Mouse (Mus musculus) G1E-ER4 (cell line): ENCODE results near the gene Kdm4a. TPM values are rescaled to one million over a fixed set of nuclear protein-coding genes. Genes with fewer than 3 reads are reported as not detected.

ENCODE experiments used
- GATA1 ChIP-seq: IDR thresholded peaks from one replicate; pipeline ENCODE4 v1.8.0; 2012; ENCODE audit warnings: low read length, inconsistent platforms
- polyA plus RNA-seq: library from polyadenylated mRNA; stranded (reverse); fragments of >175 nt; gene quantifications from 2 replicates; pipeline ENCODE4 v1.2.3, GENCODE M21; 2012

Gene Kdm4a
- 42.0 and 42.4 TPM in 2 replicates for polyA plus RNA-seq

DNA sequence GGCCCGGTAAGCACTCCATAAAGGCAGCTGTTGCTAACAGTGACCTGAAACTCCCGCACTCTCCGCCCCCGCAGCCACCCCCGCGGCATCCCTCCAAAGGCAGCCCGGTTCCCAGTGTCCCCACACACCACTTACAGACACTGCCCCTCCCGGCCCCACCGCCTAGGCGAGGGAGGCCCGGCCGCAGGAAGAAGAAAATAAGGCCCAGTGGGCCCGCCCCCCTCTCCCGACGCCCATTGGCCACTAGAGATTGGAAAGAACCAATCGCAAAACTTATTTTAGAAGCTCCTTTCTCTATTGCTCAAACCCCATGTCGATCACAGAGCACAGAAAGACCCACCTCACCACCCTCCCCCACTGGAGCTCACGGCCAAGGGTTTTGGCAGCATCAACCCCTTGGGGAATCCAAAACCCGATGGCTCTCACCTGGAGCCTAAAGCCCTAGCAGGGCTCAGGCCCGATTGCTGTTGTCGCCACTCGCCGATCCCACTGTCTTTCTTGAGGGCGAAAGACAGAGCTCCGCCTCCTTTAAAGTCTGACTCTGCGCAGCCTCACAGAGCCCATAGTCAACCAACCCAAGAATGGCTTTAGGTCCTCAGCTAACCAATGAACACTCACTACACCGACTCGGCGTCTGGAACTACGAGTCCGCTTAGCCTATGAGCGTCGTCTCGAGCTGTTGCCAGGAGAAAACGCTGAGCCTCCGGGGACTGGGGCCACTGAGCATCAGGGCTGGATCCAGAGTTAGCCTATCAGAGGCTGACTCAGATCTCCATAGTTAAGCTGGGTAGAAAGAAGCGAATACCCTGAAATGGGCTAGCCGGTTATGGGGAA is at the start of gene Kdm4a:
TSS of gene Kdm4a (minus strand) at position 577 of the 834 bp plus-strand sequence.
- TF ChIP-seq GATA1: no peak

DNA sequence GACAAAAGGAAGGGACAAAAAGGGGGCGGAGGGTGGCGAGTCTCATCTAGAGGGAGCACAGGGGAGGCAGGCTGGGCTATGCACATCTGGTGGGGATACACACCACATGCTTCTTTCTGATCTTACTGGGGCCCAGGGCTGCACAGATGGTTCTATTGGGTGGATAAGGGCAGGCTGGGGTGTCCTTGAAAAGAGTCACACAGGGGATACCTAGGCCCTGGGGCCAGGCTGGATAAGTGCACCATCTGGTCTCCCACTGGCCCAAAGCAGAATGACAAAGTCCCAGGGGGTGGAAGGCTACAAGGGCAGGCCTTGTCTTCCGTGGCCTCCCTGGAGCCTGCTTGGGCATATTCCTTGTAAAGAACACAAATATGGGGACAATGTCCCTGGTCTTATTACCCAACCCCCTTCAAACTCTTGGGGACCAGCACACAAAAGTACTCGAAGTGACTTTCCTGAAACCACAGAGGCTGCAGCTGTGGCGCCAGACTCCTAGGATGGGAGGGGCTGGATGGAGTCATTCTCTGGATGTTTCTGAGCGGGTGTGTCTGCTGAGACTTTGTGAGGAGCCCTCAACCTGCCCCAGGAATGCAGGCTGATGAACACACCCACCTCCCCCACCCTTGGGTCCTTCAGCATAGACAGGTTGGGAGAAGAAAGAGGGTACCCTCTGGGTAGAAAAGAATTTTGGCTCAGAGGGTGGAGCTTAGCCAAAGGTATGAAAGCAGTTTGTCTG is 49.4 kb upstream of the Kdm4a start:
- TF ChIP-seq GATA1: no peak

DNA sequence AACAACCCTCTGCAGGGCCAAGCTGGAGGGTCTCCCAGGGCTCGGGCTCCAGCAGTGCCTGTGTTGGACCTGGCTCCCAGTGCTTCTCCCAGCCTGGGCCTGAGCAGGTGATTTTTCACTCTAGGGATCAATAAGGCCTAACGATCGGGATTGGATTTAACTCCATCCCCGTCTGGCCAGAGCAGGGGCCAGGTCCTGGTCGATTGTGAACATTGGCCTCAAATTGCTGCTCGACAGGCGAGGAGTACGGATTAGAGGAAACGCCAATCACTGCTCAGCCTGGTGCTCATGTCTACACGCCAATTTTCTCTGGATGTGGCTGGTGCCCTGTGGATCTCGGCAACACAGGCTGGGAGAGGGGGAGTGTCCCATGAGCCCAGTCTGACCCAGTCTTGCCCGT is 47.6 kb upstream of the Kdm4a start:
- TF ChIP-seq GATA1: no peak

DNA sequence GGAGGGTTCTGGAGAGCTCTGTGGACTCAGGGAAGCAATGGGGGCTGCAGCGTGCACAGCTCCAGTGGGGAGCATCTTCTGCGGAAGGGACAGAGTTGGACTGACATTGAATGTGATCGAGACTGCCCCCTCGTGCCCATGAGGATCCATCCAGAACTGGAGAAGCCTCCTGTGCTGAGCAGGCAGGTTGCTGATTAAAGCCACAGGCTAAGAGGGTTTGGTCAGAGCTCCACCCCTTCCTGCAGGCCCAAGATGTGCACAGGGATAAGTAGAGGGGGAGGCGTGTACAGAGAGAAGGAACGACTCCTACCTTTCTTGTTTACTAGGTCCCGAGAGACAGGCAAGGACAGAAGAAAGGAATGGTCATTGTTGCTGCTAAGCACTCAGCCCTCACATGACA is 41.4 kb upstream of the Kdm4a start:
- TF ChIP-seq GATA1: no peak

DNA sequence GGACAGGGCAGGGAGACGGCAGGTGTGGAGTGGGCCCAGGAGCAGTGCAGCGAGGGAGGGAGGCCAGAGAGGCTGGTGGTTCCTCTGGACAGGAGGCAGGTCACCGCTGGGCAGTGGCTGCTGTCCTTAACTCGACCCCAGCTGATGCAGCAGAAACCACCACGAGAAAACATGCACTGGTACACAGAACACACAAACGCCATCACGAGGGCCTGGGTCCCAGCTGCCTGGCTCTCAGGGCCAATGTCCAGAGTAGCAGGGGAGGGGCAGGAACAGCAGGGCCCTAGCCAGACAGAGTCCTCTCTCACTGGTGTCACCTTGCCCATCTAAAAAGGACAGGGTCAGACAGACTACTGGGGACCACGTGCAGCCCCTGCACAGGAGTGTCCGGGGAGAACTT is 40.9 kb upstream of the Kdm4a start:
- TF ChIP-seq GATA1: no peak

DNA sequence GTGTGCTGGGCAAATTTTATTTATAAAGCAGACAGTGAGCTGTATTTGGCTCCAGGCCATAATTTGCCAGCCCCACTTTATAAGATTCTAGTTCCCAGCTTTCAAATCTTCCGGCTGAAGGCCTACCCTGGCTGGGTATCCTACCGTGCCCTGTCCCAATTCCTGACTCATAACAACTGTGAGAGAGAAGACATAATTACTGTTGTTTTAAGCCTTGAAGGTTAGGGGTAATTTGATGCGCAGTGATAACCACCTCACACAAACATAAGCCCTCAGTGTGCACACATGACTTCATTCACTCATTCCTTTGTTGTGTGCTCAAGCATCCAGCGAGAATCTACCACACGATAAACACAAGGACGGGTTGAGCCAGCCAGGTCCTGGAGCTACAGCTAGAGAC is 39.6 kb upstream of the Kdm4a start:
- TF ChIP-seq GATA1: no peak

DNA sequence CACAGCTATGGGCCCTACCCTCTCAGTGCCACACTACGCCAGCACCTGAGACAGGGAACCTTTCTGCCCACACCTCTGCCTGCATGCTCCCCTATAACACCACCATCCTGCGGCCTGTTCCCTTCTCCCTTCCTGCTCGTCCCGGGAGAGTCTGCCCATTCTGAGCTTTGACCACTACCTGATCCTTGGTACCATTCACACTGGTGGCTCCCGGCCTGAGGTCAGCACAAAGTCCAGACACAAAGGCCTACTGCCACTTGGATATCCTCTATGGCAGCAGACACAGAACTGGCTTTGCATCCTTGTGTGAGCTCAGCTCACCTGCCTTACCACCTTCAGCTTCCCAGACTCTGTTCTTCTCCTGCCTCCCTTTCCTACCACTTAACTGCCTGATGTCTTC is 38.7 kb upstream of the Kdm4a start:
- no peak for TF ChIP-seq GATA1

DNA sequence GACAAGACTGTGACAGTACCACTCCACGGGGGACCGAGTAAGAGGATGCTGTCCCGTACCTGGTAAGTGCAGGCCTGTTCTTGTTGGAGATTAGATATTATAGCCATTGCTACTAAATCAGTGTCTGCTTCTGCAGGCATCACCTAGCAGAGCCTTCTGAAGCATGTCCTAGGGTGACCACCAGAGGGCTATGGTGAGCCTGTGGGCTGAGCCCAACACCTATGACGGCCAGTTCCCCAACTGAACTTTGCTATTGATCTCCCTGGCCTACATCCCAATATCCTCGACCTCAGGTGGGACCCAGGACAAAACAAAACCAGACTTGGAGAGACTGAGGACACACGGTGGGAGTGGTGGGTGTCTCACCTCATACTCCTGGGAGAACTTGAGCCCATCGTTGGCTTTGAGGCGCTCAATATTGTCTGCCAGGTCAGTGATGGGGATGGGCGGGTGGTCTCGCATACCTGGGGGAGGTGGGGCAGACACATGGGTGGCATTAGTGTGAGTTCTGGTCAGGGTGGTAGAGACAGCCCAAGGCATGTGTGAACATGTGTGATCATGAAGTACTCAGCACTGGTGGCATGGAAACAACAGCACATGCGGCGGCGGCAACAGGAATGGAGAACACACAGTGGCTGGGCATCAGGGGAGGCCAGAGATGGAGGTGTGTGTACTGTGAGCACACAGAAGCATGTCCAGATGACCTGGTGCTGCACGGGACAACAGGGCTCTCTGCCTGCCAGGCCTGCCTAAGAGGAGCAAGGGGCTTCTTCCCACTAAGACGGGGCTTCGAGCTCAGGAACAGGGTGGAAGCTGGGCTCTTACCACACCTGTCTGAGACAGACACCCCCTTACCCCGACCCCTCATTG is 37.1 kb upstream of the Kdm4a start:
- TF ChIP-seq GATA1: no peak

DNA sequence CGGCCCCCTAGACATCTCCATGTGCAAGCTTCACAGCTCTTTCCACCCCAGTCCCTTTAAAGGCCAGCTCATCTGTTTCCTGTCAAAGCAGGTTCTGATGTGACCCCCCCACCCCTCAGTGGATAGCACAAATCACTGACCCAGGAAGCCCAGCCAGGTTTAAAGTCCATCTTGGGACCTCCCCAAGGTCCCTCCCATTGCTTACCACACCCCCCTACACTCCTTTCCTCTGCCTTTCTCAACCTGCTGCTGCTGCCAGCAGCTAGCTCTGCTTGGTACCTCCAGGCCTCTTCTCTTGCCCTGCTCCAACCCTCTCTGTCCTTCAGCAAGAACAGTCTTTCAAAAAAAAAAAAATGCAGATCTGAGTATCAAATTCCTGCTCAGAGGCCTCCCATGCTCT is 35.0 kb upstream of the Kdm4a start:
- no peak for TF ChIP-seq GATA1

DNA sequence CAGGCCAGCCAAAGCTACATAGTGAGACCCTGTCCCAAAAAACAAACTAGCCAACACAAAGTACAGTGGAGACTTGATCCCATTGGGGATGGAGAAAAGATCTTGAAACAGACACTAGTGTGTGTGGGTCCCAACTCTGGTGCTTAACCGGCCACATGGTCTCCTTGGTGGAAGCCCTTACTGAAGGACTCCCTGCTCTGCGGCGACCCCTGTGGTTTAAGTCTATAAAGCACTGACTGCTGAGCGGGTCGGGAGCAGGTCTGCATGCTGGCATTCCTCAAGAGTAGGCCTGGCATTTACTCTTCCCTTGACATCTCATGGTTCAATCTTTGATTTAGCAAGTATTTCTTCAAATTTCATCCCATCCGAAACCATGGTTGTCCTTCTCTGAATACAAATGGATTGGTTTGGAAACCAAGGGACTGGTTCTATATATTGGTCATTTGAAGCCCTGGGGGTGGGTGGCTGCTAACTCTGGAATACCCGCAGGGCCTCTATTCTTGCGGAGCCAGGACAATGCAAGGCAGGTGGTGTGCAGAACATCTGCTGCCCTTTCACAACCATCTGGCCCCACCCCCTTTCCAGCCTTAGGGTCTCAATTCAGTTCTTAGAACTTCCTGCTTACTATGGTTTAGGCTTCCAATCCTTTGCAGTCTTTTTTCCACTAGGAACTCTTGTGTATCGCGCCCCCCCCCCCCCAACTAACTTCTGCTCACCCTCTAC is 27.2 kb upstream of the Kdm4a start:
- TF ChIP-seq GATA1: no peak

DNA sequence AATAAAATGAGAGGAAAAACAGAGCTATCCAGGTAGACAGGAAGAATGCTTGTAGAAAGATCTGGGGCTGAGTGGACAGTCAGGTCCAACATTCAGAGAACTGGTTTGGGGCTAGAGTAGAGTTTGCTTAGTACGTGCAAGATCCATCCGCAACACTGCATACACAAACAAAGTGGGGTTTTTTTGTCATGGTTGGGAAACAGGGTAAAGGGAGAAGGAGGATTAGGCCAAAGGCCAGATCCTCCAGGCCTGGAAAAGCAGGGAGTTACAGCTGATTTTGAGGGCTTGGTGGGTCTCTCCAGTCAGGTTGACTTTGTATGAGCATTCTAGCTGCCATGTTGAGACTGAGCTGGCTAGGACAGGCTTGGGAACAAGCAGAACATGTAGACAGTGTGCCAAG is 26.1 kb upstream of the Kdm4a start:
- no peak for TF ChIP-seq GATA1

DNA sequence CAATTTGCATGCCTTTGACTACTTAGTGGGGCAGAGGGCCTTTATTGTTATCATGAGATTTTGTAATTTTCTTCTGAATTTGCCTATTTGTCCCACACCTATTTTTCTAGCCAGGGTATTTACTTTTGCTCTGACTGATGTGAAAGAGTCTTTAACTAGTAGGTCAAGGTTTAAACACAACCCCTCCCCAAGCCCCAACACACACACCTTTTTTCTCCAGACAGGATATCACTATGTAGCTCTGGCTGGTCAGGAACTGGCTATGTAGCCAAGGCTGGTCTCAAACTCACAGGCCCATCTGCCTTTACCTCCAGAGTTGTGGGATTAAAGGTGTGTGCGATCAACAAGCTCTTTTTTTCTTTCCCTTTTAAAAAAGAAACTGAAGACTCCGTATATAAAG is 19.2 kb upstream of the Kdm4a start:
- TF ChIP-seq GATA1: no peak

DNA sequence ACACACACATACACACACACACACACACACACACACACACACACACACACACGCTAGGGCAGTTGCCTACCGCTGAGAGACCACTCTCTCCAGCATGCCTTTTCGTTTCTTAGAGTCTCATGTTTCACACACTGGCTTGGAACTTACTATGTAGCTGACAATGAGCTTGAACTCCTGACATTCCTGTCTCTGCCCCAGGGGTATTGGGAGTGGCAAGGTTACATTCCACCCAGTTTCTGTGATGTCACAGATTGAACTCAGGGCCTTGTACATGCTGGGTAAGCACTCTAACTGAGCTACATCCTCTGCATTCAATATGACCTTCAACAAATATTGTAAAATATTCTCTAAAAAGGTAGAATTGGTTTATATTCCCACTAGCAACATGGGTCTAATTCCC is 18.8 kb upstream of the Kdm4a start:
- no peak for TF ChIP-seq GATA1

DNA sequence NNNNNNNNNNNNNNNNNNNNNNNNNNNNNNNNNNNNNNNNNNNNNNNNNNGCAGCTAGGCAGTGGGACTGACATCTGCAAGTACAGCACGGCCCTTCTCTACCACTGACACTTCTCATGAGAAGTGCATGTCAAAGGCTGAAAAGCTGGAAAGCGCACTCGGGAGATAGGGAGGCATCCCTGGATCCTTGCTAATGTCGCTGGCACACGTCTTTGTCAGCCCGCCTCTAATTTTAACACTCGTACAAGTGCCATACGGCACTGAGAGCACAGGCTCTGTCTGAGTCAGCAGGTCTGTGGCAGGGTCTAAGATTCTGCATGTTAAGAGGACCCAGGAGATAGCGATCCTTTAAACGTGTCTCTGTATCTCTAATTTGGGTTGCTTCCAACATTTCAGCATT is 16.3 kb upstream of the Kdm4a start:
- TF ChIP-seq GATA1: no peak
